16 mouse cellular contexts compared by ENCODE assay signal in the genomic region with DNA sequence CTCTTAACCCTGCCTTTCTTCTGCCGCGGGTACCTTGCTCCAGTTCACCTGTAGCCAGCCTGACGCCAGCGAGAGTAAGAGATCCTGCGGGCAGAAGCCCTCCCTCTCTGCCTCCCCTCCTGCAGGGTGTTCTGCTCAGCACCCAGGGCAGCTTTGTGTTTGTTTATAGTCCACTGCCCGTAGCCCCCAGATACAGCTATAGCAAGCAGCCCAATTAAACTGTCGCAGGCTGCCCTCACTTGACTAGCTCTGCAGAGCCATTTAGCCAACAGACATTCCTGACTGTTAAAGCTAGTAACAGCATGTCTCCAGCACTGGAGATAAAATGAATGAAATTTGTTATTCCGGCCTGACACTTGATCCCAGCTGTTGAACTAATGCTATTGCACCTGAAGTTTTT.
DNase-seq lines count a peak whose midpoint lies in the region; ATAC-seq lines count a peak whose summit lies in the region.
"Had no signal": no experiment of that assay in that cellular context is flagged by ENCODE, and none has a peak within 500 bp of the region (broad histone marks: within the 10 kb centered on the region; RNA-seq: fewer than 3 reads in every experiment).

No protein-coding gene starts in this region.

- no peak for ATAC-seq in heart, embryonic 12.5 days (ENCODE audit: insufficient number of reproducible peaks, low FRiP score)
- ATAC-seq in hindbrain, embryonic 14.5 days (ENCODE audit: low FRiP score) = no peak
- ATAC-seq: forebrain, embryonic 15.5 days; hindbrain, embryonic 16.5 days; inflammation-experienced regulatory T-cells, adult 6 months; intestine, postnatal 0 days had no signal

- H3K4me3 ChIP-seq in heart, embryonic 12.5 days = no peak overlapping the region
- H3K4me3 ChIP-seq in hindbrain, embryonic 10.5 days = no peak overlapping the region
- no peak overlapping the region for H3K4me3 ChIP-seq in hindbrain, embryonic 14.5 days (replicated peaks; ENCODE audit: low read length)
- H3K4me3 ChIP-seq: forebrain, embryonic 15.5 days had no signal

- peaks cover 34% of the 10 kb centered on the region for H3K4me1 ChIP-seq in heart, embryonic 12.5 days (replicated peaks)
- H3K4me1 ChIP-seq in hindbrain, embryonic 10.5 days (replicated peaks) = peaks cover 23% of the 10 kb centered on the region
- peaks cover 11% of the 10 kb centered on the region; the same call in 1 of the 2 replicates for H3K4me1 ChIP-seq in hindbrain, embryonic 14.5 days (replicated peaks; ENCODE audit: control insufficient read depth, insufficient read depth, low read length)

- no peaks in the 10 kb centered on the region for H3K36me3 ChIP-seq in heart, embryonic 12.5 days
- 0 out of 2 replicates have a peak, but pooled peaks cover 4% of the 10 kb centered on the region for H3K36me3 ChIP-seq in hindbrain, embryonic 10.5 days
- no peaks in the 10 kb centered on the region for H3K36me3 ChIP-seq in hindbrain, embryonic 14.5 days (replicated peaks; ENCODE audit: control insufficient read depth, insufficient read depth)
- H3K36me3 ChIP-seq: forebrain, embryonic 15.5 days had no signal

- H3K4me2 ChIP-seq in heart, embryonic 12.5 days = no peak overlapping the region
- H3K4me2 ChIP-seq in hindbrain, embryonic 14.5 days (replicated peaks) = no peak overlapping the region
- H3K4me2 ChIP-seq: forebrain, embryonic 15.5 days had no signal

- H3K27me3 ChIP-seq in heart, embryonic 12.5 days (replicated peaks) = no peaks in the 10 kb centered on the region
- H3K27me3 ChIP-seq in hindbrain, embryonic 10.5 days (ENCODE audit: insufficient read depth, poor library complexity, severe bottlenecking) = no peaks in the 10 kb centered on the region
- H3K27me3 ChIP-seq in hindbrain, embryonic 14.5 days (ENCODE audit: control insufficient read depth, insufficient read depth, low read length) = no peaks in the 10 kb centered on the region
- H3K27me3 ChIP-seq: forebrain, embryonic 15.5 days had no signal

- WGBS in heart, embryonic 12.5 days = 55% methylated on average over 8 of the region's 8 CpGs
- 50% methylated on average over 8 of the region's 8 CpGs for WGBS in hindbrain, embryonic 10.5 days
- 43% methylated on average over 8 of the region's 8 CpGs for WGBS in hindbrain, embryonic 14.5 days

- 0 out of 2 replicates have a peak overlapping the region, but pooled peaks have one; percentile 14 for H3K27ac ChIP-seq in heart, embryonic 12.5 days (ENCODE audit: poor library complexity, severe bottlenecking)
- H3K27ac ChIP-seq in hindbrain, embryonic 10.5 days = 0 out of 2 replicates have a peak overlapping the region, but pooled peaks have one; percentile 23
- no peak overlapping the region for H3K27ac ChIP-seq in hindbrain, embryonic 14.5 days
- H3K27ac ChIP-seq: forebrain, embryonic 15.5 days had no signal

- no peaks in the 10 kb centered on the region for H3K9me3 ChIP-seq in heart, embryonic 12.5 days (replicated peaks)
- no peaks in the 10 kb centered on the region for H3K9me3 ChIP-seq in hindbrain, embryonic 10.5 days
- no peaks in the 10 kb centered on the region for H3K9me3 ChIP-seq in hindbrain, embryonic 14.5 days (ENCODE audit: control insufficient read depth, low read length)
- H3K9me3 ChIP-seq: forebrain, embryonic 15.5 days had no signal

- no peak for DNase-seq in heart, adult 8-10 months (ENCODE audit: low spot score)
- DNase-seq in hindbrain, embryonic 10.5 days (ENCODE audit: low spot score) = no peak
- DNase-seq in hindbrain, embryonic 14.5 days (ENCODE audit: low spot score) = no peak
- DNase-seq in retina, embryonic 14.5 days (ENCODE audit: low spot score) = peak; percentile 51
- no peak for DNase-seq in retina, postnatal 1 day
- DNase-seq in adrenal gland, adult 2 months = no peak
- DNase-seq: adrenal gland, postnatal 14 days; cerebellum, adult 11-12 months; cerebellum, adult 9-10 months; cerebellum, postnatal 25 days; gastrocnemius, postnatal 10 days had no signal

- H3K9ac ChIP-seq in heart, embryonic 12.5 days = no peak overlapping the region
- H3K9ac ChIP-seq in hindbrain, embryonic 14.5 days = no peak overlapping the region
- H3K9ac ChIP-seq: forebrain, embryonic 15.5 days had no signal
